Mouse (Mus musculus) lung, postnatal 4 days (tissue): ENCODE measurements around the gene Wdr86.
"Not testable (repeated sequence)": the region's sequence is repeated elsewhere in the genome, so short reads cannot be mapped to it uniquely, and the experiment has no call there.

Source experiments
- DNase-seq, 2 experiments: peaks; one replicate each; pipeline ENCODE4 v3.0.0; 2021

Gene Wdr86

GRCm38 (mm10) chr5:24730986-24731385 is 459 bp upstream of the Wdr86 start:
- peak; percentile 34 to 57 for DNase-seq

- DNase-seq = no peak
Observed at GRCm38 (mm10) chr5:24729797-24730487, 585 bp downstream of the Wdr86 start.

- peak; percentile 48 to 57 for DNase-seq
Observed at GRCm38 (mm10) chr5:24726901-24727836, 3.4 kb downstream of the Wdr86 start.

GRCm38 (mm10) chr5:24725897-24726296 is 4.6 kb downstream of the Wdr86 start:
- DNase-seq = no peak

- DNase-seq = peak; percentile 37 to 86
Observed at GRCm38 (mm10) chr5:24724805-24725204, 5.7 kb downstream of the Wdr86 start.

GRCm38 (mm10) chr5:24724270-24724634 is 6.3 kb downstream of the Wdr86 start:
- DNase-seq = peak in 1 of 2 experiments; percentile 52

GRCm38 (mm10) chr5:24723527-24724269 is 6.8 kb downstream of the Wdr86 start:
- no peak for DNase-seq

GRCm38 (mm10) chr5:24719852-24720251 is 10.7 kb downstream of the Wdr86 start:
- no peak for DNase-seq

GRCm38 (mm10) chr5:24718076-24718475 is 12.5 kb downstream of the Wdr86 start:
- DNase-seq = no peak

- DNase-seq = no peak
Observed at GRCm38 (mm10) chr5:24713987-24714386, 16.5 kb downstream of the Wdr86 start.

GRCm38 (mm10) chr5:24713199-24713598 is 17.3 kb downstream of the Wdr86 start:
- peak in 1 of 2 experiments; percentile 33 for DNase-seq

GRCm38 (mm10) chr5:24711615-24712014 is 18.9 kb downstream of the Wdr86 start:
- DNase-seq = no peak

GRCm38 (mm10) chr5:24709962-24710361 is 20.6 kb downstream of the Wdr86 start:
- DNase-seq = peak; percentile 65 to 85

- no peak for DNase-seq
Observed at GRCm38 (mm10) chr5:24704615-24705014, 25.9 kb downstream of the Wdr86 start.

GRCm38 (mm10) chr5:24701271-24701670 is 29.3 kb downstream of the Wdr86 start:
- DNase-seq = peak; percentile 55 to 76

GRCm38 (mm10) chr5:24696704-24697103 is 33.8 kb downstream of the Wdr86 start:
- no peak for DNase-seq

GRCm38 (mm10) chr5:24687696-24688095 is 42.8 kb downstream of the Wdr86 start:
- DNase-seq = peak; percentile 61 to 78

- DNase-seq = not testable (repeated sequence)
Observed at GRCm38 (mm10) chr5:24686671-24687420, 43.7 kb downstream of the Wdr86 start.

- no peak for DNase-seq
Observed at GRCm38 (mm10) chr5:24686176-24686575, 44.4 kb downstream of the Wdr86 start.

GRCm38 (mm10) chr5:24685366-24686093 is 45.0 kb downstream of the Wdr86 start, which contains the start of gene Nub1:
Nub1 (plus strand) TSS chr5:24685532.
- peak; percentile 99 for DNase-seq

GRCm38 (mm10) chr5:24684578-24685365 is 45.8 kb downstream of the Wdr86 start:
- peak; percentile 52 to 69 for DNase-seq
